ENCODE assay signal across 8 mouse cellular contexts in genomic region chr17:29490713-29491581, GRCm38 (mm10). TPM values are rescaled to one million over a fixed set of nuclear protein-coding genes. Genes with fewer than 3 reads are reported as not detected.
A peak's percentile ranks its signal among the peaks of the same experiment; 100 is the strongest.
DNase-seq lines count a peak whose midpoint lies in the region; ATAC-seq and TF ChIP-seq lines count a peak whose summit lies in the region.

Pim1 (plus strand) TSS chr17:29490753.

- DNase-seq in neural tube, embryonic 11.5 days (ENCODE audit: low spot score): peak; percentile 71
- no peak for DNase-seq in neural tube, embryonic 10.5 days (ENCODE audit: extremely low spot score, low spot score)
- peak in 1 of 2 experiments; percentile 65 for DNase-seq in adrenal gland, postnatal 36 days
- DNase-seq in gastrocnemius, adult 18-20 months (ENCODE audit: low spot score): peak; percentile 47
- no peak for DNase-seq in layer of hippocampus, adult 9-11 months

- H3K4me2 ChIP-seq in neural tube, embryonic 11.5 days (ENCODE audit: low read depth): peak within 1 kb of the TSS; percentile 82
- H3K4me2 ChIP-seq in hindbrain, embryonic 16.5 days (ENCODE audit: low read length): peak within 1 kb of the TSS; percentile 89
- peak within 1 kb of the TSS; percentile 90 for H3K4me2 ChIP-seq in lung, embryonic 15.5 days

- H3K4me3 ChIP-seq in neural tube, embryonic 11.5 days (ENCODE audit: low read depth, low read length): peak within 1 kb of the TSS; percentile 97
- peak within 1 kb of the TSS; percentile 94 for H3K4me3 ChIP-seq in hindbrain, embryonic 16.5 days (ENCODE audit: low read length)
- H3K4me3 ChIP-seq in lung, embryonic 15.5 days: peak within 1 kb of the TSS; percentile 88
- peak within 1 kb of the TSS; percentile 57 for H3K4me3 ChIP-seq in olfactory bulb, adult 2 months (ENCODE audit: insufficient read depth, low read depth, low read length)

- no peaks in the 10 kb centered on the region for H3K9me3 ChIP-seq in neural tube, embryonic 11.5 days (ENCODE audit: control insufficient read depth, low read length)
- no peaks in the 10 kb centered on the region for H3K9me3 ChIP-seq in hindbrain, embryonic 16.5 days (ENCODE audit: control insufficient read depth, low read length)
- H3K9me3 ChIP-seq in lung, embryonic 15.5 days: no peaks in the 10 kb centered on the region

- peaks cover 10% of the 10 kb centered on the region; the same call in 1 of the 2 replicates for H3K4me1 ChIP-seq in neural tube, embryonic 11.5 days (ENCODE audit: control insufficient read depth, insufficient read depth, low read length)
- H3K4me1 ChIP-seq in hindbrain, embryonic 16.5 days (ENCODE audit: control insufficient read depth, insufficient read depth, low read depth, low read length): peaks cover 8% of the 10 kb centered on the region
- H3K4me1 ChIP-seq in lung, embryonic 15.5 days: peaks cover 18% of the 10 kb centered on the region
- H3K4me1 ChIP-seq in olfactory bulb, adult 2 months (ENCODE audit: control insufficient read depth, insufficient read depth, low read length): peaks cover 18% of the 10 kb centered on the region

- peak within 1 kb of the TSS; percentile 92 for H3K9ac ChIP-seq in neural tube, embryonic 11.5 days (ENCODE audit: low read length)
- peak within 1 kb of the TSS; percentile 91 for H3K9ac ChIP-seq in hindbrain, embryonic 16.5 days (ENCODE audit: low read depth, low read length)
- H3K9ac ChIP-seq in lung, embryonic 15.5 days: peak within 1 kb of the TSS; percentile 77

- TF ChIP-seq POLR2A in olfactory bulb, adult 2 months (IDR thresholded peaks at IDR 0.05; ENCODE audit: insufficient read depth, low read depth, low read length): peak; percentile 73; the same call in 1 of the 2 replicates

- H3K27ac ChIP-seq in neural tube, embryonic 11.5 days (ENCODE audit: low read depth, low read length): peak within 1 kb of the TSS; percentile 95
- H3K27ac ChIP-seq in hindbrain, embryonic 16.5 days (ENCODE audit: low read depth, low read length): peak within 1 kb of the TSS; percentile 91
- peak within 1 kb of the TSS; percentile 90 for H3K27ac ChIP-seq in lung, embryonic 15.5 days
- peak within 1 kb of the TSS; percentile 88 for H3K27ac ChIP-seq in olfactory bulb, adult 2 months (ENCODE audit: insufficient read depth, low read depth, low read length)

- H3K36me3 ChIP-seq in neural tube, embryonic 11.5 days (ENCODE audit: control insufficient read depth, insufficient read depth, low read length): peaks cover 8% of the 10 kb centered on the region
- H3K36me3 ChIP-seq in hindbrain, embryonic 16.5 days (ENCODE audit: control insufficient read depth, insufficient read depth, low read length): no peaks in the 10 kb centered on the region
- peaks cover 13% of the 10 kb centered on the region; the same call in 1 of the 2 replicates for H3K36me3 ChIP-seq in lung, embryonic 15.5 days

- no peaks in the 10 kb centered on the region for H3K27me3 ChIP-seq in neural tube, embryonic 11.5 days (ENCODE audit: control insufficient read depth, insufficient read depth, low read length)
- no peaks in the 10 kb centered on the region for H3K27me3 ChIP-seq in hindbrain, embryonic 16.5 days (replicated peaks; ENCODE audit: control insufficient read depth, insufficient read depth, low read length)
- H3K27me3 ChIP-seq in lung, embryonic 15.5 days: no peaks in the 10 kb centered on the region

- ATAC-seq in neural tube, embryonic 11.5 days (ENCODE audit: insufficient read depth, low FRiP score, low TSS enrichment): peak; percentile 73; the same call in 1 of the 2 replicates
- ATAC-seq in hindbrain, embryonic 16.5 days: peak; percentile 13
- ATAC-seq in lung, embryonic 15.5 days (ENCODE audit: borderline replicate concordance, extremely low read depth, low FRiP score, low TSS enrichment): peak; percentile 25

- WGBS in neural tube, embryonic 11.5 days: under 1% methylated on average over 78 of the region's 99 CpGs
- WGBS in hindbrain, embryonic 16.5 days: under 1% methylated on average over 55 of the region's 99 CpGs
- WGBS in lung, embryonic 15.5 days: under 1% methylated on average over 83 of the region's 99 CpGs
- WGBS in olfactory bulb, adult 2 months: under 1% methylated on average over 80 of the region's 99 CpGs

- TF ChIP-seq CTCF in olfactory bulb, adult 2 months (IDR thresholded peaks at IDR 0.05; ENCODE audit: insufficient read depth, low read depth, low read length): no peak

RNA-seq across cellular contexts. Expression of gene Pim1, which starts in this region (rescaled TPM):
- polyA plus RNA-seq in neural tube, embryonic 11.5 days (2014; fragmentation: Nextera tagmentation; extraction: Ambion mirVana): 23.1 and 24.3 TPM in 2 replicates
- total RNA-seq in adrenal gland, postnatal 36 days (2021): 100 to 1,000 TPM; 162 to 206 TPM
- total RNA-seq in gastrocnemius, adult 18-20 months (2021): 10 to 100 TPM; 18.8 to 25.4 TPM
- polyA plus RNA-seq in hindbrain, embryonic 16.5 days (2015; fragmentation: Nextera tagmentation; extraction: Ambion mirVana): 7.2 and 8.2 TPM in 2 replicates
- polyA plus RNA-seq in lung, embryonic 15.5 days (2015; fragmentation: Nextera tagmentation; extraction: Ambion mirVana): 16.3 and 17.2 TPM in 2 replicates
- polyA plus RNA-seq in olfactory bulb, adult 2 months (2012; ENCODE audit: insufficient read depth, insufficient read length, low replicate concordance, missing spikeins): not detected in 2 replicates

Comparison
In these comparisons a context has a peak if more than half of its experiments do, and no peak if none do; other contexts are left out.
1. RNA of gene Pim1 (total RNA-seq): 162 to 206 TPM in adrenal gland, postnatal 36 days; 18.8 to 25.4 TPM in gastrocnemius, adult 18-20 months; every median in the first group is over 4 times any median in the second.
2. DNase-seq: peak in neural tube, embryonic 11.5 days (single experiment) and gastrocnemius, adult 18-20 months (single experiment); none in neural tube, embryonic 10.5 days (single experiment) and layer of hippocampus, adult 9-11 months (single experiment).
3. ATAC-seq: peak in every context shown above with its lines; median percentile 73 in neural tube, embryonic 11.5 days; 25 in lung, embryonic 15.5 days; 13 in hindbrain, embryonic 16.5 days.
4. Peak in every context shown above with its lines, with median percentiles within 50 percentile points of each other: H3K27ac ChIP-seq, H3K4me2 ChIP-seq, H3K4me3 ChIP-seq and H3K9ac ChIP-seq.